Mouse (Mus musculus): ENCODE results near the gene Comt.

Gene Comt

DNA sequence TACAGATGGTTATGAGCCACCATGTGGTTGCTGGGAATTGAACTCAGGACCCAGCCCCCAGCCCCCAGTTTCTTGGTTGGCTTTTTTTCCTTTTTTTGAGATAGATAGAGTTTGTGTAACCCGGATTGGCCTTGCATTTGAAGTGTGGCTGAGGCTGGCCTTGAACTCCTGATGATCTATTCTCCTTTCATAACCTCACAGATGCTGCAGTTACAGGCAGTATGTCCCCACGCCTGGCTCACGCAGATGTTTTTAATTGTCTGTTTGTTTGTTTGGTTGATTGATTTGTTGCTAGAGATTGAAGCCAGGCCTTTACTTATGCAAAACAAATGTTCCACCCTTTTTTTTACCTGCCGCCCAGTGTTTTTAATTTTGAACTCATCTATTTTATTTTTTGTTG lies 59.8 kb downstream of the Comt start:
- intact Hi-C loops (cut with DNase I), result no loop called here

DNA sequence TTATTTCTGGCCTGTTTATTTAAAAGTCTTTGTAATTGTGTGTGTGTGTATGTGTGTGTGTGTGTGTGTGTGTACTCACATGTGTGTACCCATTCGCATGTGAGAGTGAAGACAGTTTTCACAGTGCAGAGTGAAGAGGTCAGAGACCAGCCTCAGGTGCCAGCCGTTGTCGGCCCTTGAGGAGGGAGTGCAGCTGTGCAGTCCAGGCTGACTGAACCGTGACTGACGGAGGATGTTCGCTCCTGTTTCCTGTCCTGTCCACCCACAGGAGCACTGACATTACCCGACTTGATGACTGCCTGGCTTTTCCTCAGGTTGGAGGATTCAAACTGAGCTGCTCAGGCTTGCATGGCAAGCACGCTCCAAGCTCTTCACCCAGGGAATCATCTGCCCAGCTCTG lies 63.7 kb downstream of the Comt start:
- intact Hi-C loops (cut with DNase I), result no loop called here

DNA sequence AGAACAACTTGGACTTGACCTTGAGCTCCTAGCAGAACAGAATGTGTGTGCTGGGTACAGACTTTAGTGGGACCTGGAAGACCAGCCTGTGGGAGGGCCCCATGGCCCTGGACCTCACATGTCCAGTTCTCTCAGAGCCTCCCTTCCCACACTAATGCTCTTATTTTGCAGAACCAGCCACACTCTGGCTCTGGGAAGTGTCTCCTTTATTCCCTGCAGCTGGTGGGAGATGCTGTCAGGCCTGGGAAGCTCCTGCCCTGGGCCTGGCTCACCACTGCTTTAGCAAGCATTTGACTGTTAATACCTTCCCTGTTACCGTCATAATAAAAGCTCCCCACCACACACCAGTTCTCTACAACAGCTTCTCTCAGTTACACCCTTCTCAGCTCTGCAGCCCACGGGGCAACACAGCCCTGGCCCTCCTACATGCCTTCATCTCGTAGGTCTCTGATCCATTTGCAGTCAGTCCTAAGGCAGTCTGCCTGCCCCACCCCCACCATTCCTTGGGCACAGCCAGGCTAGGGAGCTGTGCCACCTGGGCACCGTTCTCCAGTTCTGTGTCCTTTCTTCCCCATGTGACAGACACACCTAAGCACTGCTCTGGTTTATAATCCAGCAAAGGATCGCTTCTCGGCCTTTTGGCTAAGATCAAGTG lies 66.4 kb downstream of the Comt start:
- intact Hi-C loops (cut with DNase I), result no loop called here

DNA sequence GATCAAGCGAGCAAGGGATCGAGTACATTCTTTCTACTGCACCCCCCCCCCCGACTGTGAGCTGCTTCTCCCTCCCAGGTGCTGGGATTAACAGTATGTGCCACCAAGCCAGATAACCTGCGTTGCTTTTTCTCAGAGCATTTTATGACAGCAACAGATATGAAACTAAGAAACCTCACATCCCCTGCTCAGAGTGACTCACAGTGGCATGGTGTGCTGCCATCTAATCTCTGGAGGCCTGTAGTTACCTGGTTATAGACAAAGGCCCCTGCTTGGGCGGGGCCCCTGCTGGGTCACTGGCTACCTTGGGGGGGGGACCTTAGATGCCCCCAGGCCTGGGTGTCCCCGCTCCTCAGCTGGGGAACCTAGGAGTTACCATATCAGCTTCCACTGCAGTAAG lies 68.7 kb downstream of the Comt start:
- intact Hi-C loops (cut with DNase I), result no loop called here

DNA sequence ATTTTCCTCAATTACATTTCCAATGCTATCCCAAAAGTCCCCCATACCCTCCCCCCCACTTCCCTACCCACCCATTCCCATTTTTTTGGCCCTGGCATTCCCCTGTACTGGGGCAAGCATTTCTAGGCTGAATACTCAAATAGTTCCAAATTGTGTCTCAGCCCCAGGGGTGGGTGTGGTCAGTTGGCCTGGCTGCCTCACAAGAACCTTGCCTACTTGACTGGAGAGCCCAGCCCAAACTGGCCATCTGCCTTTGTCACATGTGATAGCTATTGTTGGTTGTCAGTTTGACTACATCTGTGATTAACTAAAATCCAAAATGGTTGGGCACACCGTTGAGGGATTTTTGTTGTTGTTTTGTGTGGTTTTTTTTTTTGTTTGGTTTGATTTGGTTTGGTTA lies 69.7 kb downstream of the Comt start:
- intact Hi-C loops (cut with DNase I), result no loop called here

Small RNAs within 50 kb of the gene (microRNA-seq; reads per million reads assigned to microRNA genes)
- gene Gm26219, result 0 reads per million in 2 experiments

Data from adrenal gland (tissue).